Mouse (Mus musculus): ENCODE measurements around the gene Defa32.
"Not testable (repeated sequence)": the region's sequence is repeated elsewhere in the genome, so short reads cannot be mapped to it uniquely, and the experiment has no call there.

Defa32 gene

DNA sequence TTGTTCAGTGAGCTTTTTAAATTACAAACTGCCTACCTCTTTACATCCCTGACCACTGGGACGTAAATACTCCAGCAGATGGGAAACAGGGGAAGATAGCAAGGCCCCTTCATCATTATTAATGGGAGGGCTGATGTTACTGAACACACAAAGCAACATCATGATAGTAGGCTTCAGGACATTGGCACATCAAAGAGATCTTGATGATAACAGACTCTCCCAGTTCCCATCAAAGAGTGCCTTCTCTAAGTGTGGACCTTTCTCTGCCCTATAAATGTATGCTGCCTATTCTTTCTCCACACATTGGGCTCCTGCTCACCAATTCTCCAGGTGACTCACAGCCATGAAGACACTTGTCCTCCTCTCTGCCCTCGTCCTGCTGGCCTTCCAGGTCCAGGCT, at the start of gene Defa32:
TSS of gene Defa32 (plus strand) at position 301 of the 400 bp plus-strand sequence.
- not testable (repeated sequence) for DNase-seq

DNA sequence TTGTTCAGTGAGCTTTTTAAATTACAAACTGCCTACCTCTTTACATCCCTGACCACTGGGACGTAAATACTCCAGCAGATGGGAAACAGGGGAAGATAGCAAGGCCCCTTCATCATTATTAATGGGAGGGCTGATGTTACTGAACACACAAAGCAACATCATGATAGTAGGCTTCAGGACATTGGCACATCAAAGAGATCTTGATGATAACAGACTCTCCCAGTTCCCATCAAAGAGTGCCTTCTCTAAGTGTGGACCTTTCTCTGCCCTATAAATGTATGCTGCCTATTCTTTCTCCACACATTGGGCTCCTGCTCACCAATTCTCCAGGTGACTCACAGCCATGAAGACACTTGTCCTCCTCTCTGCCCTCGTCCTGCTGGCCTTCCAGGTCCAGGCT, 19.9 kb upstream of the Defa32 start, which contains the start of gene Defa20:
TSS of gene Defa20 (plus strand) at position 301 of the 400 bp plus-strand sequence.
- DNase-seq: not testable (repeated sequence)

DNA sequence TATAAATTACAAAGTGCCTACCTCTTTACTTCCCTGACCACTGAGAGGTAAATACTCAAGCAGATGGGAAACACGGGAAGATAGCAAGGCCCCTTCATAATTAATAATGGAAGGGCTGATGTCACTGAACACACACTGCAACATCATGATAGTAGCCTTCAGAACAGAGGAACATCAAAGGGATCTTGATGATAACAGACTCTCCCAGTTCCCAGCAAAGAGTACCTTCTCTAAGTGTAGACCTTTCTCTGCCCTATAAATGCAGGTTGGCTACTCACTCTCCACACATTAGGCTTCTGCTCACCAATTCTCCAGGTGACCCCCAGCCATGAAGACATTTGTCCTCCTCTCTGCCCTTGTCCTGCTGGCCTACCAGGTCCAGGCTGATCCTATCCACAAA, 36.3 kb downstream of the Defa32 start, which contains the start of gene Defa37:
TSS of gene Defa37 (plus strand) at position 301 of the 400 bp plus-strand sequence.
- not testable (repeated sequence) for DNase-seq

Measured in lung, postnatal 14 days (tissue).